Mouse (Mus musculus): ENCODE data around the gene Nhlh2. TPM values are rescaled to one million over a fixed set of nuclear protein-coding genes. Genes with fewer than 3 reads are reported as not detected.

Nhlh2 gene
- polyA plus RNA-seq, 1 experiment = not detected

DNA sequence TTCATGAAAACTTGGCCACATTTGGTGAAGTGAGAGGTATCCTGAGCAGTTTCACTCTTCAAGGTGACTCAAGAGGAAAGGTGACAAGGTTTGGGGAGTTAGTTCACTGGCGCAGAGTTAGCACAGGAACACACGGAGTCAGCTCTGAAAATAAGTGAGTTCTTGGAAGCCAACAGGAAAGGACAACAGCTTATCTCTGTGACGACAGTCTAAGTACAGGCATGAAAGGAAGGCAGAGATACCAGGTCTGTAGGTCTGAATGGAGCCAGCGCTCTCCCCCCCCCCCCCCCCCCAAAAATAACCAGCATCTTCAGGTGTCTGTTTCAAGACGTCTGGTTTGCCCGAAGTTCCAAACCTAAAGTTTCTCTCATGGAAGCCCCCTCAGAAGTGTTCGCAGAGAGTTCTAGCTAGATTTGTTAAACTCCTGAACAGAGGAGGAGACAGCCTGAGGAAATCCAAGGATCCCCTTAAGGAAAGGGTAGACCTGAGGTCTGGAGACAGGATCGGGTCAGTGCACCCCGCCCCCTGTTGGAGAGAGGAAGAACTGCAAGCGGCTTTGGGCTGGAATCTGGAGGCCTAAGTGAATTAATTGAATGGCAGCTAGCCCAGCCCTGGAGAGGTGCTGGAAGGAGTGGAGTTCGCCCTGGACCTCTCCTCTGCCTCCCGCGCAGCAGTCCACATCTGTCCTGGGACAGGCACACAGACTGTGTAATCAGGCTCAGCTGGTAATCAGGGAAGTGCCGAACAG is 52.2 kb downstream of the Nhlh2 start:
- no peaks in the 10 kb centered on the region for H3K36me3 ChIP-seq (ENCODE audit: control insufficient read depth, insufficient read depth, low read length)
- no peak overlapping the region for H3K27ac ChIP-seq (ENCODE audit: insufficient read depth, low read length)
- no peak overlapping the region for H3K4me3 ChIP-seq (ENCODE audit: extremely low read depth, insufficient read depth, insufficient read length)
- DNase-seq (ENCODE audit: low read depth in 1 of 2, low spot score in 2 of 2) = peak in 1 of 2 experiments; percentile 10
- WGBS = 47% methylated on average over 14 of the region's 14 CpGs
- H3K4me1 ChIP-seq (ENCODE audit: control insufficient read depth, insufficient read depth, insufficient read length) = no peaks in the 10 kb centered on the region
- no peaks in the 10 kb centered on the region for H3K27me3 ChIP-seq (ENCODE audit: control insufficient read depth, insufficient read depth, low read length)
- TF ChIP-seq POLR2A (IDR thresholded peaks at IDR 0.05; ENCODE audit: low read depth, low read length) (no peak), CTCF (IDR thresholded peaks at IDR 0.05; ENCODE audit: extremely low read depth, insufficient read depth, insufficient read length, insufficient replicate concordance) (peak; percentile 46; the same call in 1 of the 2 replicates)

DNA sequence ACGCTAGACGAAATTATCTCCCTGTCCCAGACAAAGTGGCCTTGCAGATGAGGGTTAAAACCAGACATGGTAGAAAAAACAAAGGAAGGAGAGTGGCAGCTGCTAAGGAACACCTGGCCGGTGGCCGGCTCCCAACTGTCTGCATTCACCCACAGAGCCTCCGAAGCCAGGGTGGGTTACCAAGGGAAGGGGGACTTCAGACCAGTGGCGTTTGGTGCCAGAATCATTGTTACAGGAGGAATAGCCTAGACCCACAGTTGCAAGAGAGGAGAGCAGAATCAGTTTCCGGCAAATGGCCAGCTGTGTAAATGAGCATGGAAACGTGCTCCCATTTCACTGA is 52.8 kb downstream of the Nhlh2 start:
- no peaks in the 10 kb centered on the region for H3K27me3 ChIP-seq (ENCODE audit: control insufficient read depth, insufficient read depth, low read length)
- no peaks in the 10 kb centered on the region for H3K36me3 ChIP-seq (ENCODE audit: control insufficient read depth, insufficient read depth, low read length)
- H3K27ac ChIP-seq (ENCODE audit: insufficient read depth, low read length) = no peak overlapping the region
- no peak for TF ChIP-seq POLR2A (IDR thresholded peaks at IDR 0.05; ENCODE audit: low read depth, low read length)
- H3K4me1 ChIP-seq (ENCODE audit: control insufficient read depth, insufficient read depth, insufficient read length) = no peaks in the 10 kb centered on the region
- no peak overlapping the region for H3K4me3 ChIP-seq (ENCODE audit: extremely low read depth, insufficient read depth, insufficient read length)
- DNase-seq (ENCODE audit: low read depth in 1 of 2, low spot score in 2 of 2) = no peak
- 80% methylated on average over 8 of the region's 8 CpGs for WGBS

DNA sequence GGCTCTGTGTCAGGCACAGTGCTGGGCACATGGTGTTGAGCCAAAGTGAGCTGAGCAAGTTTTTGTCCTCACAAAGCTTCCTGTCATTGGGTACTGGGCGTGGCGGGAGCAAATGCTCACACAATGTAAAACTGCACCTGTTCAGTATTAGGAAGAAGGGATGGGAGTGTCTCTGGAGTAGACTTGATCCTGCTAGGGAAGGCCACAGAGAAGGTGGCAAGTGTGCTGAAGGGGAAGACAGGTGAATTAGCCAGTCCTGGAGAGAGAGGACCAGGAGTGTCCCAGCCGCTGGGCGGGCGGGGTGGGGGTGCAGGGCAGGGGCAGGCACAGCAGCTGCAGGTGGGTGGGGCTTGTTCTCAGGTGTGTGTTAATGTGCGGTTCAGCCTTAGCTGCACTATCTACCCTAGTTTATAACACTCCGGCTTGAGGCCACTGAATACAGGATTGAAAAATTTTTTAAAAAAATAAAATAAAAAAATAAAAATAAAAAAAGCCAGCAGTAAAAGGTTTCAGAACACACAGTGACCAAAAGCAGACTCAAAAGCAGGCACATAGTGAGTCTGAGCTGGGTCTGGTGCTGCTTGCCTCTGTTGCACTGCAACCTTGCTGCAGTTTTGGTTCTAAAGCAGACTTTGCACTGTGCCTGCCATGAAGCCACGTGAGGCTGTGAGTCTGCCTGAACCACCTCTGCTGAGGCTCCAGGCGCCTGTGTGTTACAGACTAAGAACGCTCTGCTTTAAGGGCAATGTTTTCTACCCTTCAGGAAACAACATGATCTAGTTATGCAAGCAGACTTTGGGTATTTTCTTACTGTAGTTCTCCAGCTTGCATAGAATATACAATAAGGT is 53.6 kb downstream of the Nhlh2 start:
- WGBS = 89% methylated on average over 10 of the region's 10 CpGs
- H3K27me3 ChIP-seq (ENCODE audit: control insufficient read depth, insufficient read depth, low read length) = no peaks in the 10 kb centered on the region
- no peak overlapping the region for H3K27ac ChIP-seq (ENCODE audit: insufficient read depth, low read length)
- H3K4me1 ChIP-seq (ENCODE audit: control insufficient read depth, insufficient read depth, insufficient read length) = no peaks in the 10 kb centered on the region
- no peaks in the 10 kb centered on the region for H3K36me3 ChIP-seq (ENCODE audit: control insufficient read depth, insufficient read depth, low read length)
- no peak for DNase-seq (ENCODE audit: low read depth in 1 of 2, low spot score in 2 of 2)
- TF ChIP-seq POLR2A (IDR thresholded peaks at IDR 0.05; ENCODE audit: low read depth, low read length) (no peak), CTCF (IDR thresholded peaks at IDR 0.05; ENCODE audit: extremely low read depth, insufficient read depth, insufficient read length, insufficient replicate concordance) (no peak)
- H3K4me3 ChIP-seq (ENCODE audit: extremely low read depth, insufficient read depth, insufficient read length) = no peak overlapping the region

DNA sequence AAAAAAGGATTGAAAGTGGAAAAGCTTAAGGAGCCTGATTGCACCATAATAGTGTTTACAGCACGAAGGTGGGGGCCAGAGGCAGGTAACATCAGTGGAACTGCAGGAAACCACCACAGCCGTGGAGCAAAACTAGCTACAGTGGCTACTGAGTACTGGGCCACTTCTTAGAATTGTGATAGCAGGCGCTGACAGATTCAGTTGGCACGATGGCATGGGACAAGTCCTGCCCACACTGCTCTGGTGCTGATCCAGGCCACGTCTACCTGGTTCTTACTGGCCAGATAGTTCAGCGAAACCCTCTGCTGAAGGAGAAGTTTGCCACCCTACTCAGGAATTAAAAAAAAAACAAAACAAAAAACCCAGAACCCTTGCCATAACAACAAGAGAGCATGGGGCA is 54.7 kb downstream of the Nhlh2 start:
- no peaks in the 10 kb centered on the region for H3K27me3 ChIP-seq (ENCODE audit: control insufficient read depth, insufficient read depth, low read length)
- H3K4me1 ChIP-seq (ENCODE audit: control insufficient read depth, insufficient read depth, insufficient read length) = no peaks in the 10 kb centered on the region
- H3K27ac ChIP-seq (ENCODE audit: insufficient read depth, low read length) = no peak overlapping the region
- H3K4me3 ChIP-seq (ENCODE audit: extremely low read depth, insufficient read depth, insufficient read length) = no peak overlapping the region
- DNase-seq (ENCODE audit: low read depth in 1 of 2, low spot score in 2 of 2) = no peak
- 67% methylated on average over 6 of the region's 6 CpGs for WGBS
- H3K36me3 ChIP-seq (ENCODE audit: control insufficient read depth, insufficient read depth, low read length) = no peaks in the 10 kb centered on the region
- TF ChIP-seq POLR2A (IDR thresholded peaks at IDR 0.05; ENCODE audit: low read depth, low read length) = no peak
- no peak for TF ChIP-seq CTCF (IDR thresholded peaks at IDR 0.05; ENCODE audit: extremely low read depth, insufficient read depth, insufficient read length, insufficient replicate concordance)

Other genes with a start within 250 kb of the Nhlh2 start
- 1.4 TPM in 2 replicates for gene Mab21l3, start 161.1 kb upstream of the Nhlh2 start, polyA plus RNA-seq (2012; rRNA removed)
- 2.5 and 3.2 TPM in 2 replicates for gene Slc22a15, start 85.6 kb upstream of the Nhlh2 start, polyA plus RNA-seq (2012; rRNA removed)
- 0.21 and 0.45 TPM in 2 replicates for gene Casq2, start 76.3 kb downstream of the Nhlh2 start, polyA plus RNA-seq (2012; rRNA removed)
- 18.2 and 18.7 TPM in 2 replicates for gene Vangl1, start 194.6 kb downstream of the Nhlh2 start, polyA plus RNA-seq (2012; rRNA removed)